Mouse (Mus musculus): ENCODE data around the gene Sept3. TPM values are rescaled to one million over a fixed set of nuclear protein-coding genes. Genes with fewer than 3 reads are reported as not detected.

Gene Sept3
- polyA plus RNA-seq, 1 experiment from 2014 or later, result 169 TPM

- H3K36me3 ChIP-seq (ENCODE audit: control insufficient read depth, insufficient read depth, low read length), result peaks cover 53% of the 10 kb centered on the region
- 73% methylated on average over 12 of the region's 12 CpGs for WGBS
- H3K9ac ChIP-seq (ENCODE audit: low read length), result no peak overlapping the region
- H3K4me2 ChIP-seq, result no peak overlapping the region
- no peaks in the 10 kb centered on the region for H3K27me3 ChIP-seq (ENCODE audit: control insufficient read depth, insufficient read depth, low read length)
- no peak overlapping the region for H3K4me3 ChIP-seq (ENCODE audit: low read depth, low read length)
- H3K27ac ChIP-seq (ENCODE audit: low read depth, low read length), result no peak overlapping the region
- ATAC-seq (ENCODE audit: low FRiP score) (no peak), DNase-seq (ENCODE audit: low spot score, missing footprints) (no peak)
- no peaks in the 10 kb centered on the region for H3K9me3 ChIP-seq (ENCODE audit: control insufficient read depth, low read length)
- no peaks in the 10 kb centered on the region for H3K4me1 ChIP-seq (ENCODE audit: control insufficient read depth, insufficient read depth, low read length)
Observed at GRCm38 (mm10) chr15:82286157-82286556, 11.5 kb downstream of the Sept3 start.

GRCm38 (mm10) chr15:82290252-82290651, 15.6 kb downstream of the Sept3 start:
- no peak overlapping the region for H3K9ac ChIP-seq (ENCODE audit: low read length)
- no peak for DNase-seq (ENCODE audit: low spot score, missing footprints)
- H3K36me3 ChIP-seq (ENCODE audit: control insufficient read depth, insufficient read depth, low read length), result peaks cover 37% of the 10 kb centered on the region
- ATAC-seq (ENCODE audit: low FRiP score), result no peak
- no peak overlapping the region for H3K27ac ChIP-seq (ENCODE audit: low read depth, low read length)
- WGBS, result 92% methylated on average over 7 of the region's 7 CpGs
- no peaks in the 10 kb centered on the region for H3K9me3 ChIP-seq (ENCODE audit: control insufficient read depth, low read length)
- no peaks in the 10 kb centered on the region for H3K27me3 ChIP-seq (ENCODE audit: control insufficient read depth, insufficient read depth, low read length)
- no peak overlapping the region for H3K4me2 ChIP-seq
- H3K4me1 ChIP-seq (ENCODE audit: control insufficient read depth, insufficient read depth, low read length), result peaks cover 22% of the 10 kb centered on the region
- H3K4me3 ChIP-seq (ENCODE audit: low read depth, low read length), result no peak overlapping the region

GRCm38 (mm10) chr15:82292851-82293250, 18.2 kb downstream of the Sept3 start:
- DNase-seq (ENCODE audit: low spot score, missing footprints) (no peak), ATAC-seq (ENCODE audit: low FRiP score) (peak; percentile 62)
- H3K4me1 ChIP-seq (ENCODE audit: control insufficient read depth, insufficient read depth, low read length), result peaks cover 22% of the 10 kb centered on the region
- no peak overlapping the region for H3K9ac ChIP-seq (ENCODE audit: low read length)
- no peaks in the 10 kb centered on the region for H3K27me3 ChIP-seq (ENCODE audit: control insufficient read depth, insufficient read depth, low read length)
- peak overlapping the region; percentile 17; the same call in 1 of the 2 replicates for H3K4me2 ChIP-seq
- H3K27ac ChIP-seq (ENCODE audit: low read depth, low read length), result peak overlapping the region; percentile 44; the same call in 1 of the 2 replicates
- H3K4me3 ChIP-seq (ENCODE audit: low read depth, low read length), result no peak overlapping the region
- 21% methylated on average over 5 of the region's 5 CpGs for WGBS
- H3K9me3 ChIP-seq (ENCODE audit: control insufficient read depth, low read length), result no peaks in the 10 kb centered on the region
- peaks cover 17% of the 10 kb centered on the region for H3K36me3 ChIP-seq (ENCODE audit: control insufficient read depth, insufficient read depth, low read length)

- WGBS, result 3% methylated on average over 7 of the region's 7 CpGs
- Histone ChIP-seq H3K9me3 (ENCODE audit: control insufficient read depth, low read length) (no peaks in the 10 kb centered on the region), H3K36me3 (ENCODE audit: control insufficient read depth, insufficient read depth, low read length) (peaks cover 17% of the 10 kb centered on the region), H3K27me3 (ENCODE audit: control insufficient read depth, insufficient read depth, low read length) (no peaks in the 10 kb centered on the region), H3K4me2 (peak overlapping the region; percentile 17; the same call in 1 of the 2 replicates), H3K9ac (ENCODE audit: low read length) (no peak overlapping the region), H3K4me1 (ENCODE audit: control insufficient read depth, insufficient read depth, low read length) (peaks cover 22% of the 10 kb centered on the region), H3K27ac (ENCODE audit: low read depth, low read length) (peak overlapping the region; percentile 44; the same call in 1 of the 2 replicates), H3K4me3 (ENCODE audit: low read depth, low read length) (no peak overlapping the region)
- ATAC-seq (ENCODE audit: low FRiP score) (peak; percentile 87), DNase-seq (ENCODE audit: low spot score, missing footprints) (peak; percentile 94)
Observed at GRCm38 (mm10) chr15:82293271-82293711, 18.6 kb downstream of the Sept3 start.

- no peak; the same call in 1 of the 2 replicates for ATAC-seq (ENCODE audit: low FRiP score)
- Histone ChIP-seq H3K4me3 (ENCODE audit: low read depth, low read length) (no peak overlapping the region), H3K4me2 (no peak overlapping the region), H3K27ac (ENCODE audit: low read depth, low read length) (no peak overlapping the region), H3K9me3 (ENCODE audit: control insufficient read depth, low read length) (no peaks in the 10 kb centered on the region), H3K27me3 (ENCODE audit: control insufficient read depth, insufficient read depth, low read length) (no peaks in the 10 kb centered on the region), H3K36me3 (ENCODE audit: control insufficient read depth, insufficient read depth, low read length) (peaks cover 13% of the 10 kb centered on the region), H3K4me1 (ENCODE audit: control insufficient read depth, insufficient read depth, low read length) (peaks cover 22% of the 10 kb centered on the region), H3K9ac (ENCODE audit: low read length) (no peak overlapping the region)
- 54% methylated on average over 8 of the region's 8 CpGs for WGBS
- peak; percentile 87 for DNase-seq (ENCODE audit: low spot score, missing footprints)
Observed at GRCm38 (mm10) chr15:82294059-82294458, 19.4 kb downstream of the Sept3 start.

- 64% methylated on average over 39 of the region's 39 CpGs for WGBS
- Histone ChIP-seq H3K27me3 (ENCODE audit: control insufficient read depth, insufficient read depth, low read length) (no peaks in the 10 kb centered on the region), H3K4me1 (ENCODE audit: control insufficient read depth, insufficient read depth, low read length) (peaks cover 6% of the 10 kb centered on the region; the same call in 1 of the 2 replicates), H3K4me3 (ENCODE audit: low read depth, low read length) (no peak within 1 kb of the TSS), H3K9me3 (ENCODE audit: control insufficient read depth, low read length) (no peaks in the 10 kb centered on the region), H3K9ac (ENCODE audit: low read length) (no peak within 1 kb of the TSS), H3K36me3 (ENCODE audit: control insufficient read depth, insufficient read depth, low read length) (no peaks in the 10 kb centered on the region), H3K27ac (ENCODE audit: low read depth, low read length) (no peak within 1 kb of the TSS), H3K4me2 (no peak within 1 kb of the TSS)
- ATAC-seq (ENCODE audit: low FRiP score), result no peak
- DNase-seq (ENCODE audit: low spot score, missing footprints), result peak; percentile 80
Observed at GRCm38 (mm10) chr15:82298764-82299561, 24.3 kb downstream of the Sept3 start, which contains the start of gene Wbp2nl. Gene Wbp2nl (plus strand): TSS chr15:82298954.

- ATAC-seq (ENCODE audit: low FRiP score) (peak; percentile 35; the same call in 1 of the 2 replicates), DNase-seq (ENCODE audit: low spot score, missing footprints) (no peak)
- WGBS, result 70% methylated on average over 3 of the region's 3 CpGs
- Histone ChIP-seq H3K27ac (ENCODE audit: low read depth, low read length) (no peak overlapping the region), H3K9ac (ENCODE audit: low read length) (no peak overlapping the region), H3K4me3 (ENCODE audit: low read depth, low read length) (no peak overlapping the region), H3K27me3 (ENCODE audit: control insufficient read depth, insufficient read depth, low read length) (no peaks in the 10 kb centered on the region), H3K9me3 (ENCODE audit: control insufficient read depth, low read length) (no peaks in the 10 kb centered on the region), H3K4me1 (ENCODE audit: control insufficient read depth, insufficient read depth, low read length) (no peaks in the 10 kb centered on the region), H3K4me2 (no peak overlapping the region), H3K36me3 (ENCODE audit: control insufficient read depth, insufficient read depth, low read length) (no peaks in the 10 kb centered on the region)
Observed at GRCm38 (mm10) chr15:82307107-82307506, 32.4 kb downstream of the Sept3 start.

- DNase-seq (ENCODE audit: low spot score, missing footprints), result no peak
- Histone ChIP-seq H3K4me2 (no peak overlapping the region), H3K9ac (ENCODE audit: low read length) (no peak overlapping the region), H3K4me1 (ENCODE audit: control insufficient read depth, insufficient read depth, low read length) (no peaks in the 10 kb centered on the region), H3K36me3 (ENCODE audit: control insufficient read depth, insufficient read depth, low read length) (no peaks in the 10 kb centered on the region), H3K4me3 (ENCODE audit: low read depth, low read length) (no peak overlapping the region), H3K9me3 (ENCODE audit: control insufficient read depth, low read length) (no peaks in the 10 kb centered on the region), H3K27me3 (ENCODE audit: control insufficient read depth, insufficient read depth, low read length) (no peaks in the 10 kb centered on the region), H3K27ac (ENCODE audit: low read depth, low read length) (no peak overlapping the region)
- ATAC-seq (ENCODE audit: low FRiP score), result no peak
- 83% methylated on average over 3 of the region's 3 CpGs for WGBS
Observed at GRCm38 (mm10) chr15:82308416-82308815, 33.7 kb downstream of the Sept3 start.

GRCm38 (mm10) chr15:82317839-82318238, 43.1 kb downstream of the Sept3 start:
- H3K27me3 ChIP-seq (ENCODE audit: control insufficient read depth, insufficient read depth, low read length), result no peaks in the 10 kb centered on the region
- ATAC-seq (ENCODE audit: low FRiP score), result no peak
- WGBS, result 82% methylated on average over 6 of the region's 6 CpGs
- H3K4me2 ChIP-seq, result no peak overlapping the region
- no peak overlapping the region for H3K4me3 ChIP-seq (ENCODE audit: low read depth, low read length)
- no peaks in the 10 kb centered on the region for H3K9me3 ChIP-seq (ENCODE audit: control insufficient read depth, low read length)
- no peaks in the 10 kb centered on the region for H3K4me1 ChIP-seq (ENCODE audit: control insufficient read depth, insufficient read depth, low read length)
- H3K27ac ChIP-seq (ENCODE audit: low read depth, low read length), result no peak overlapping the region
- no peaks in the 10 kb centered on the region for H3K36me3 ChIP-seq (ENCODE audit: control insufficient read depth, insufficient read depth, low read length)
- H3K9ac ChIP-seq (ENCODE audit: low read length), result no peak overlapping the region
- DNase-seq (ENCODE audit: low spot score, missing footprints), result no peak

Data from midbrain, embryonic 11.5 days (tissue).